Mouse (Mus musculus) CD4-positive, CD25-positive, alpha-beta regulatory T cell, adult 2 months (primary cell): Measurements from ENCODE around the gene Blnk.

Source experiments
- DNase-seq: peaks from one replicate; pipeline ENCODE4 v3.0.0-alpha.2; 2012; ENCODE audit warnings: low read depth, low spot score

Blnk gene

DNA sequence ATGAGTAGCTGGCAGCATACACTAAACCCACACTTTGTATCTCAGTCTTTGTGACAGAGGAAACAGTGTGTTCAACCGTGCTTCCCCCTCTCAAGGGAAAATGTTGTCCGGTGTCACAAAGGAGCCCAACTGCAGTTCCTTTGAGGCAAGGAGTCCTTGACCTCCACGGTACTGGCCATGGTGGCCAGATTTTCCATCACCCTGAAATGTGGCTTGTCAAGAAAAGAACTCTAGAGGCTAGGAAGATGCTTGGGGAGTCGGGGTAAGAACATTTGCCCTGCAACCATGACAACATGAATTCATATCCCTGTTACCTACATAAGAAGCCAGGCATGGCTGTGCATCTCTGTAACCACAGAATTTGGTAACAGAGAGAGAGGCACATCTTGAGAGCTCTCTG is 24.0 kb downstream of the Blnk start:
- no peak for DNase-seq

- DNase-seq: no peak
These were observed 29.1 kb downstream of the Blnk start for GRCm38 (mm10) chr19:40964936-40965850.

- DNase-seq: no peak
These were observed 29.9 kb downstream of the Blnk start for GRCm38 (mm10) chr19:40964367-40964891.

DNA sequence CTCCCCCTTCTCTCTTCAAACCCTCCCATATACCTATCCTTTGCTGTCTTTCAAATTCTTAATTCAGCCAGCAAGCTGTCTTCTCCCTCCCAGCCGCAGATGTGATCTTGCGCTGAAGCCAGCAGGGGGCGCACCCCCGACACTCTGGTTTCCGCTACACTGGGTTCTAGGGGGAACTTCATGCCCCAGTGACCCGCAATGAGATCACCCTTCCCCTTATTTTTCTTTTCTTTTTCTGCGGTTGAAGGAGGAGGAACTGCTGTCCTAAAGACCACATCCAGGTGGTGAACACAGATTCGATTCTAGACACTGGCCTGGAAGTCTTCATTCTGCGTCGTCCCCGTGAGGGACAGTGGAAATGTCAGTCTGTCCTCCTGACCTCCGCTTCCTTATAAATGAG is 31.3 kb downstream of the Blnk start:
- peak; percentile 77 for DNase-seq

DNA sequence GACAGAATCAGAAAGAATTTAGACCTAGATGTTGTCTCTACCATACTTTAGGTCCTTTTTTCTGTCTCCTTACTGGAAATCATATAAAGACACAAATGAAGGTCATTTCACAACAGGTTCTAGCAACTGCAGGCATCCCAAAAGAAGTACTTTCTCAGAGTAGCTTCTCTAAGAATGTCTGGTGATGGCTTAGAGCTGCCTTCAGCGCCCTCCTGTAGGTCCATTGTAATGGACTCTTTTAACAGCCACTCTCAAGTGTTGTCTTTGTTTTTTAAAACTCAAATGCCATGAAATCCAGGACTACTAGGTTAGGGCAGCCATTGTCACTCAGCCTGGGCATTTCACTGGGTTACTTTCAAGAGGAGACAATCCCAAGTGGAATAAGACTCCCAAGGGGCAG is 35.4 kb downstream of the Blnk start:
- DNase-seq: no peak

GRCm38 (mm10) chr19:40946937-40947577 is 47.3 kb downstream of the Blnk start:
- no peak for DNase-seq

GRCm38 (mm10) chr19:40943552-40943951 is 50.8 kb downstream of the Blnk start:
- no peak for DNase-seq

DNA sequence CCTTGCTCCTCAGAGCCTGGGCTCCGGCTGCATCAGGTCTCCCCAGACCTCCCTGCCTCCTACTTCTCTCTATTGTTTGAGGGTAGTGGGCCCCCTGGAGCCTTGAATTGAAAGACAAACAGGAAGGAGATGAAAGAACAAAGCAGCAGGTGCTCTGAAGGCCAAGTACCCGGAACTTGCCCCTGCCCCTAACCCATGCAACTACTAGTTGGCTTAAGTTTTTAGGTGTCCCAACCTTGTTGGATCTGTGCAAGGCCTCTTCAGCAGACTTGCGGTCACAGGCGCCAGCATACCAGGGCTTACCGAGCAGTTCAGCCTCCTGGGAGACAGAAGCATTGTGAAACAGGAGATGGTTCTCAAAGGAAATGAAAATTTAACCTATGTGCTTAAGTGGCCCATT is 58.3 kb downstream of the Blnk start:
- peak; percentile 3 for DNase-seq

DNA sequence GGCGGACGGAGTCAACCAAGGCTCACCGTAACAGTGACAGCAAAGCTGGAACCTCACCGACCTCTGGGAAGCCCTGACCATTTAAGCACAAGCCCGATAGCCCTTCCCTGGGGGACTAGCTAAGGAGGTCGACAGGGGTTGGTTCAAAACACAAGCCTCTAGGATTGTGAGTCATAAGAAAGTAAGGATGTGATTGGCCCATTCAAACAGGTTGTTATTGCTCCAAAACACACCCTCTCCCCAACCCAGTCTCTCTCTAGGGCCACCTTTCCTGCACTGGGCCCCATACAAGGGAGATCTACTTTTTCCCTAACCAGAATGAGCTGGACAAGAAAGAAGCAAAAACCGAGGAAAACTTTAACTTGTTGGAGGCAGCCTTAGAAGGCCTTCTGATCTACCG is 59.0 kb downstream of the Blnk start:
- DNase-seq: no peak

DNA sequence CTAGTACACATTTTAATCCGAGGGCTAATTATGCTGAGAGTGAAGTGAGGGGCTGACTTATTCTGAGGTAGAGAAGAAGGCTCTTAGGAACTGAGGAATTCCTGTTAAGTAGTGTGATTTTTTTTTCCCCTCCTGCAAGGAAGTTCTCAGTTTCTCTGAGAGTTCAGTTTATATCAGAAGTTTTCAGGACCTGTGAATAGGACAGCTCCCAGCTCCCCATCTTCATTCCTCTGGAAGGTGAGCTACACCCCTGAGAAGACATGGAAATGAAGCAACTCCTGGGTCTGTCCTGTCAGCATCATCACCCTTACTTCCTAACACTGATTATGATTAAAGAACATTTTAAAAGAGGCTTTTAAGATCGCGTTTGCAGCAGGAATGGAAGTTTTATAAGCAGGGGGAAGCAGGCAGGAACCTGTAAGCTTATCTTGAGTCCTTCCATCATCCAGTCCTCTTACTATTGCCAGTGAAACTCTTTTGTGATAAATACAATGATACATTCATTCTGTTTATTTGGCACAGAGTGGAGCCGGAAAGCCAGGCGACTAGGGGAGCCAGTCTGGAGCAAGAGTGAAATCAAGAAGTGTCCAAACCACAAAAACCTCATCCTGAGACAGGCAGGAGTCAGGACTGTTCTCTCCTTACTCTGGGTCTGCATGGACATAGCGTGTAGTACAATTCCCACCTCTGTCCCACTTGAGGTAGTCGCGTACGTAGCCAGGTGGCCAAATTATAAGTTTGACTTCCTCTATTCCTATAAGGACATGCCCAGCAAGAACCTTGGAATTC is 62.6 kb downstream of the Blnk start:
- no peak for DNase-seq

DNA sequence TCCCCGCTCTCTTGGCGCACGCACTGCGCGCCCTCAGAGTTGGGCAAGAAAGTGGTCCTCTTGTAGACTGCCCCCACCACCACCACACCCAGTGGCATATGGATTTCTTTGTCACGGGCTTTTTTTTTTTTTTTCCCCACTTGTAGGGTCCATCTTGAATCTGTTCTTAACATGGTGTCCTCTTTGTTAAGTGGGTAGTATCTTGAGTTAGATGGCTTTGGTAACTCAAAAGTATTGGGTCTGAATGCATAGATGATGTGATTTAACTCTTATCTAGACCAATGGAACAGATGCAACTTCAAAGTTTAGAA is 99.0 kb downstream of the Blnk start:
- no peak for DNase-seq

- peak; percentile 96 for DNase-seq
These were observed 99.6 kb downstream of the Blnk start, which contains the start of gene Zfp518a for GRCm38 (mm10) chr19:40894519-40895392. TSS of gene Zfp518a (plus strand) at chr19:40894705.

DNA sequence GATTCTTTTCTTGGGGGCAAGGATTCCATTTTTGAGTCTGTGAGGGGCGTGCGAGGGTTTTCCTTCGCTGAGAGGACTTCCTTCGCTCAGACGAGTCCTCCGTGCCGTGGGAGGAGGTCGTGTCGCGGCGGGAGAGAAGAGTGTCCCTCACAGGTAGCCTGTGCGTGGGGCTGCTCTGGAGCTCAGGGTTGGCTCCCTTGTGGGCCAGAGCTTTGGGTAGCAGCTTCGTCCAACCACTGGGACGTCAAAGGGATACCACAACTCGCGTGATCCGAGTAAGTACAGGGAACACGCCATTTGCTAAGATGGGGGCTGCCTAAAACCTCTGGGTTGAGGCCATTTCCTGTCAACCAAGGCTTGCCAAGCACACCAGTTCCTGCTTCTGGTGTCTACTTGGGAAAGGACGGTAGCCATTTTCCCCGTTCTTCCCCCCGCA is 100.2 kb downstream of the Blnk start:
- DNase-seq: no peak

- DNase-seq: no peak
These were observed 105.4 kb downstream of the Blnk start for GRCm38 (mm10) chr19:40888887-40889286.

GRCm38 (mm10) chr19:40881700-40882099 is 112.6 kb downstream of the Blnk start:
- DNase-seq: no peak
